Mouse (Mus musculus) liver, postnatal 0 days (tissue): ENCODE measurements around the gene Gm15517. TPM values are rescaled to one million over a fixed set of nuclear protein-coding genes. Genes with fewer than 3 reads are reported as not detected.

Experiments used
- ATAC-seq: fragments of 200-750 bp; cut with Nextera tagmentation; 2 replicates; pipeline ENCODE4 v1.8.0; 2017; ENCODE audit warnings: mild to moderate bottlenecking, moderate library complexity
- DNase-seq: peaks from one replicate; pipeline ENCODE4 v3.0.0-alpha.2; 2016
- H3K27ac ChIP-seq: fragments of 300-500 bp; sonication (generic); 2 replicates; pipeline ENCODE4 v1.5.1; 2014; ENCODE audit warnings: antibody characterized with exemption, moderate library complexity, mild to moderate bottlenecking, low read depth
- H3K27me3 ChIP-seq: fragments of 300-500 bp; sonication (generic); 2 replicates; pipeline ENCODE4 v1.6.1; 2014; ENCODE audit warnings: low read length, control low read depth, mixed read lengths; ENCODE audit not compliant: insufficient read depth
- H3K36me3 ChIP-seq: fragments of 300-500 bp; sonication (generic); replicated peaks from 2 replicates; pipeline ENCODE4 v1.6.1; 2014; ENCODE audit warnings: mild to moderate bottlenecking, control low read depth, low read length, moderate library complexity, mixed read lengths; ENCODE audit not compliant: insufficient read depth
- H3K4me1 ChIP-seq: fragments of 300-500 bp; sonication (generic); 2 replicates; pipeline ENCODE4 v1.6.1; 2014; ENCODE audit warnings: antibody characterized with exemption, mild to moderate bottlenecking, control low read depth; ENCODE audit not compliant: insufficient read depth
- H3K4me2 ChIP-seq: fragments of 300-500 bp; sonication (generic); 2 replicates; pipeline ENCODE4 v1.6.1; 2014; ENCODE audit warnings: low read depth, mild to moderate bottlenecking, low read length, moderate library complexity, mixed read lengths
- H3K4me3 ChIP-seq: fragments of 300-500 bp; sonication (generic); 2 replicates; pipeline ENCODE4 v1.5.1; 2014; ENCODE audit warnings: low read depth, low read length
- H3K9ac ChIP-seq: fragments of 300-500 bp; sonication (generic); replicated peaks from 2 replicates; pipeline ENCODE4 v1.6.1; 2014; ENCODE audit warnings: mild to moderate bottlenecking, moderate library complexity
- H3K9me3 ChIP-seq: fragments of 300-500 bp; sonication (generic); 2 replicates; pipeline ENCODE4 v1.6.1; 2016; ENCODE audit warnings: mild to moderate bottlenecking, control low read depth, low read length, mixed read lengths
- CTCF ChIP-seq: sonication (generic); IDR thresholded peaks from 2 replicates; pipeline ENCODE4 v1.5.1; 2016; ENCODE audit warnings: antibody characterized with exemption, low read depth
- EP300 ChIP-seq: IDR thresholded peaks from 2 replicates; pipeline ENCODE4 v1.6.1; 2016; ENCODE audit warnings: antibody characterized with exemption, low read depth, mild to moderate bottlenecking
- WGBS: fragments of 180-500 bp; shearing (Covaris S2); extraction: QIAGEN DNeasy Blood & Tissue Kit; methylation state at CpG from one replicate; pipeline ENCODE4 v1.1.7; 2014; ENCODE audit not compliant: insufficient replicate concordance; 5-methylcytosine and 5-hydroxymethylcytosine counted together
- polyA plus RNA-seq: library from polyadenylated mRNA; unstranded; fragments of >200 nt; fragmentation: Nextera tagmentation; extraction: Ambion mirVana; gene quantifications from 2 replicates; pipeline ENCODE4 v1.2.1, GENCODE M21; 2015

Gm15517 gene
- polyA plus RNA-seq, 1 experiment from 2014 or later: not detected

DNA sequence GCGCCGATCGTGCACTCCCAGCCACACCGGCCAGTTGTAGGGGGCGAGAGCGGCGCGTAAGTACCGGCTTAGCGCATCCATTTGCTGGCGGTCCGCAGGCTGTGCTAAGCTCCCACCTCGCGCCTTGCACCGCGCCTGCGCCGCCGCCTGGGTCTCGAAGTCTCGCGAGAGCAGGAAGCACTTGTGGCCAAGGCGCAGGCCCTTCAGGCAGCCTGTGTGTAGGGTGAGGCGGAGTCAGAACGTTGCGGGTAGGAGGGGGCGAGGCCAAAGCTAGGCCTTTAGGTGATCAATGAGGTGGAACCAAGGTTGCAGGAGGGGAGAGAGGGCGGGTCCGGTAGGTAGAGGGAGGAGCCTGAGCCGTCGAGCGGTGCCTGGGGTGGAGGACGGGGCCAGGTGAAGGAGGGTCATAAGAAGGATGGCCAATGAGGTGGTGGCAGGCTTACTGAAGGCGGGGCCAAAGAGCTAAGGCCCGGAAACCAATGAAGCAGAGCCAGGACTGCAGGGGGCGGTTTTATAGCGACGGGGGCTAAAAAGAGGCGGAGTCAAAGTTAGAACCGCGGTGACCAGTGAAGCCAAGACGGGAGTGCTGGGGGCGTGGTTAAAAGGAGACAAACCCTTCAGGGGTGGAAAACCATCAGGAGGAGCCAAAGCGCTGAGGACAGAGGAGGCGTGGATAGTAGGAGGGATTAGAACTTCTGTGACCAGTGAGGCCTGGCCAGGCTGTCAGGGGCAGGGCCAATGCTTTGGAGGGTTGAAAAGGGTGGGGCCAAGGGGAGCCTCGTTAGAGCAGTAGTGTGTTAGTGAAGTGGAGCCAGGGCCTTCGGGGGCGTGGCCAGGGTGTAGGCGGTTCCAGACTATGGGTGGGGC lies 43.8 kb downstream of the Gm15517 start:
- H3K9ac ChIP-seq: peak overlapping the region; percentile 76
- 2% methylated on average over 48 of the region's 49 CpGs for WGBS
- peak overlapping the region; percentile 81 for H3K27ac ChIP-seq
- peaks cover 29% of the 10 kb centered on the region for H3K27me3 ChIP-seq
- no peak for TF ChIP-seq EP300
- peak; percentile 23 for TF ChIP-seq CTCF
- ATAC-seq (peak; percentile 94), DNase-seq (peak; percentile 91)
- peaks cover 21% of the 10 kb centered on the region for H3K4me1 ChIP-seq
- peak overlapping the region; percentile 59 for H3K4me3 ChIP-seq
- H3K9me3 ChIP-seq: no peaks in the 10 kb centered on the region
- no peaks in the 10 kb centered on the region for H3K36me3 ChIP-seq
- H3K4me2 ChIP-seq: peak overlapping the region; percentile 85

- Histone ChIP-seq H3K27me3 (peaks cover 36% of the 10 kb centered on the region), H3K36me3 (no peaks in the 10 kb centered on the region), H3K4me2 (peak overlapping the region; percentile 85), H3K4me3 (0 out of 2 replicates have a peak overlapping the region, but pooled peaks have one; percentile 59), H3K27ac (no peak overlapping the region), H3K9ac (no peak overlapping the region), H3K9me3 (no peaks in the 10 kb centered on the region), H3K4me1 (peaks cover 27% of the 10 kb centered on the region)
- no peak for DNase-seq
- TF ChIP-seq EP300: no peak
- no peak for TF ChIP-seq CTCF
- WGBS: 15% methylated on average over 16 of the region's 16 CpGs
- no peak for ATAC-seq
Observed at GRCm38 (mm10) chr7:44305686-44306085, 44.4 kb downstream of the Gm15517 start.

GRCm38 (mm10) chr7:44306516-44307240 lies 45.4 kb downstream of the Gm15517 start, which contains the start of gene Clec11a:
Gene Clec11a, minus strand, starts transcription at chr7:44306902.
- DNase-seq: no peak
- H3K27ac ChIP-seq: no peak within 1 kb of the TSS
- H3K9ac ChIP-seq: no peak within 1 kb of the TSS
- no peaks in the 10 kb centered on the region for H3K36me3 ChIP-seq
- TF ChIP-seq EP300 (no peak), CTCF (no peak)
- peak within 1 kb of the TSS; percentile 85; the same call in 1 of the 2 replicates for H3K4me2 ChIP-seq
- peaks cover 46% of the 10 kb centered on the region for H3K27me3 ChIP-seq
- H3K4me1 ChIP-seq: peaks cover 30% of the 10 kb centered on the region
- no peak within 1 kb of the TSS for H3K4me3 ChIP-seq
- ATAC-seq: no peak
- H3K9me3 ChIP-seq: no peaks in the 10 kb centered on the region
- 61% methylated on average over 6 of the region's 6 CpGs for WGBS

GRCm38 (mm10) chr7:44307261-44308020 lies 46.2 kb downstream of the Gm15517 start:
- TF ChIP-seq CTCF (0 out of 2 replicates have a peak, but pooled peaks have one; percentile 9), EP300 (no peak)
- Histone ChIP-seq H3K9ac (no peak overlapping the region), H3K27me3 (peaks cover 53% of the 10 kb centered on the region), H3K4me2 (no peak overlapping the region), H3K36me3 (no peaks in the 10 kb centered on the region), H3K27ac (no peak overlapping the region), H3K4me1 (peaks cover 30% of the 10 kb centered on the region), H3K9me3 (no peaks in the 10 kb centered on the region), H3K4me3 (no peak overlapping the region)
- no peak for ATAC-seq
- DNase-seq: no peak
- WGBS: 48% methylated on average over 9 of the region's 9 CpGs

DNA sequence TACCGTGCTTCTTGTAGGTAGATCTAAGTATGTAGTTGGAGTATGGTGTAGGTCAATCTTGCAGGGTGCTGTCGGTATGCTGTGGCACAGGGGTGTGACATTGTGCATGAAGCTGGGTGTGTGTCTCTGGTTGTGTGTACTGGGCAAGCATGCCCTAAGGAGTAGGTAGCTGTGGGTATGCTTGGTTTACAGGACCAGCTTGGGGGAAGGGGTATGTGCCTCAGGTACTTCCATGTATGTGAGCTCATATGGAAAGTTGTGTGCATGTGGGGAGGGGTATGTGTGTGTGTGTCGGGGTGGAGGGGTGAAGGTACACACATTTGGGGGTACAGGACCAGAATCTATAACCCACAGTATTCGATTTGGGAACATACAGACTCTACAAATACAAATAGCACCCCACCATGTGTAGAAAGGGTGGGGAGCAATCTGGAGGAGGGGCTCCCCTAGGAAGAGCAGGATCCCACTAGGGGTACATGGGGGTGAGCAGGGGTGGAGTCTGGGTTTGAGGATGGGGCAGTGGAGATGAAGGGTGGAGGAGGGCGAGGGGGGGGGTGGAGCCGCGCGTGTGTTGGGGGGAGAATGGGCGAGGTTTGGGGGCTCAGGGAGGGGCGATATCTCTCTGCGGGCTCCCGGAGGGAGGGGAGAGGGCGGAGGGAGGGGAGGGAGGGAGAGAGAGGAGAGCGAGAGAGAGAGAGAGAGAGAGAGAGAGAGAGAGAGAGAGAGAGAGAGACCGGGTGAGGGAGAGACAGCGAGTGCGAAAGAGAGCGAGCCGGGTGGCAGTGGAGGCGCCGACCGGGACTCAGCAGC lies 48.4 kb downstream of the Gm15517 start, which contains the start of gene Shank1:
Gene Shank1, plus strand, starts transcription at position 779 of the 810 bp plus-strand sequence.
- no peak for ATAC-seq
- Histone ChIP-seq H3K9me3 (no peaks in the 10 kb centered on the region), H3K9ac (no peak within 1 kb of the TSS), H3K4me3 (peak within 1 kb of the TSS; percentile 29; the same call in 1 of the 2 replicates), H3K27ac (no peak within 1 kb of the TSS), H3K36me3 (no peaks in the 10 kb centered on the region), H3K4me1 (peaks cover 20% of the 10 kb centered on the region), H3K4me2 (peak within 1 kb of the TSS; percentile 59), H3K27me3 (peaks cover 59% of the 10 kb centered on the region)
- WGBS: 16% methylated on average over 13 of the region's 22 CpGs
- TF ChIP-seq CTCF: no peak
- no peak for TF ChIP-seq EP300
- no peak for DNase-seq
